Mouse (Mus musculus) thymus, adult 2 months (tissue): ENCODE data around the gene Commd3.

Source experiments
- CTCF ChIP-seq: fragments of 200-500 bp; IDR thresholded peaks from 2 replicates; pipeline ENCODE4 v1.5.1; 2012; ENCODE audit warnings: mild to moderate bottlenecking, control low read depth, low read length, moderate library complexity, borderline replicate concordance; ENCODE audit not compliant: control insufficient read depth, poor library complexity, insufficient read depth; ENCODE audit errors: extremely low read depth
- POLR2A ChIP-seq: fragments of 200-500 bp; IDR thresholded peaks from 2 replicates; pipeline ENCODE4 v1.6.1; 2012; ENCODE audit warnings: mild to moderate bottlenecking, low read length, control low read depth, moderate library complexity; ENCODE audit not compliant: control insufficient read depth, poor library complexity, insufficient read depth; ENCODE audit errors: extremely low read depth

DNA sequence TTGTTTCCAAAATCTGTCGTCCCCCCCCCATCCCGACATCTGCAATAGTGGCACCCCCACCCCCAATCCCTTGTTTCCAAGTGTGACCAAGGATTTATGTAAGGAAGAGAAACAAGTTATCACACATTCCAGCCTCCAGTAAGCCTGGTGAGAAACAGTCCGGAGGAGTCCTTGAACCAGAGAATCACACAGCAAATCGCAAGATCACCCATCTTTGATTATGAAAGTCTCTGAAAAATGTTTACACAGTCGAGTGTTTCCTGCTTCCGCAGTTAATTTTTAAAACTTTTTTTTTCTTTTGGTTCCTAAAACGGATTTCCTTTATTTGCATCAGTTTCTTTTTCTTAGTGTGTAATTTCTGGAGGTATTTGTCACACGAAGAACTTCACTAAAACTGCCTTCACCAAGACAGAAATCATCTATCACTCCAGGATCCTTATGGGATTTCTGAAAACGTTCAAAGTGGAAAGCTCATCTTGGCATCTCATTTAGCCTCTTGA, 15.5 kb downstream of the Commd3 start:
- no peak for TF ChIP-seq CTCF
- no peak for TF ChIP-seq POLR2A
